23 mouse cellular contexts compared by ENCODE assay signal in the genomic region with DNA sequence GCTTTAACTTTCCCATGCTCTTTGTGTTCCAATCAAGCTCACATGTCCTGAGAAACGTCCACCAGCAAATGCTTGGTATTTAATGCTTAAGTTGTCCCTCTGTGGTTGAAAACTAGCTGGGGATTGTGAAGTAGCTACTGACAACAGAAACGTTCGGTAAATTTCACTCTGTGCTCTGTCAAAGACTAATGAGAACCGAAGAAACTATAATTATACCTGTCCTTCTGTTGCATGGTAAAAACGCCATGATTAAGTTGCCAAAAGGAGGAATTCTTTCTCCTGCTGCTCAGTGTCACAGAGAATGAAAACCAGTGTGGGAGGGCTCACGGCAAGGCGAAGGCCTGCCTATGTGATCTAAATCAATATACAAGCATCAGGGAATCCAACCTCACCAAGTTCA.
A peak's percentile ranks its signal among the peaks of the same experiment; 100 is the strongest.
DNase-seq lines count a peak whose midpoint lies in the region; ATAC-seq and TF ChIP-seq lines count a peak whose summit lies in the region.
"Had no signal": no experiment of that assay in that cellular context is flagged by ENCODE, and none has a peak within 500 bp of the region (broad histone marks: within the 10 kb centered on the region; RNA-seq: fewer than 3 reads in every experiment).

No protein-coding gene starts in this region.

- no peaks in the 10 kb centered on the region for H3K27me3 ChIP-seq in forebrain, postnatal 0 days (ENCODE audit: insufficient read depth, low read length)
- H3K27me3 ChIP-seq in forebrain, embryonic 15.5 days, result no peaks in the 10 kb centered on the region
- H3K27me3 ChIP-seq: embryonic facial prominence, embryonic 13.5 days; embryonic facial prominence, embryonic 15.5 days; forebrain, embryonic 13.5 days had no signal

- H3K36me3 ChIP-seq in forebrain, postnatal 0 days (ENCODE audit: insufficient read depth), result no peaks in the 10 kb centered on the region
- H3K36me3 ChIP-seq in forebrain, embryonic 15.5 days, result no peaks in the 10 kb centered on the region
- H3K36me3 ChIP-seq: embryonic facial prominence, embryonic 15.5 days; forebrain, embryonic 10.5 days had no signal

- no peak overlapping the region for H3K4me2 ChIP-seq in forebrain, postnatal 0 days (ENCODE audit: low read depth)
- no peak overlapping the region for H3K4me2 ChIP-seq in forebrain, embryonic 15.5 days (replicated peaks)
- H3K4me2 ChIP-seq: embryonic facial prominence, embryonic 13.5 days; embryonic facial prominence, embryonic 15.5 days; forebrain, embryonic 13.5 days had no signal

- no peak for DNase-seq in forebrain, postnatal 0 days
- DNase-seq in heart, adult 11 months, result peak; percentile 51
- no peak for DNase-seq in heart, adult 8-10 months (ENCODE audit: low spot score)
- peak; percentile 53 for DNase-seq in brain, adult 2 months (ENCODE audit: low read depth, low spot score)
- no peak for DNase-seq in gastrocnemius, postnatal 25 days
- DNase-seq in urinary bladder, postnatal 14 days (ENCODE audit: low spot score), result no peak
- DNase-seq: adrenal gland, adult 2 months; adrenal gland, postnatal 10 days; adrenal gland, postnatal 25 days; cerebellum, adult 11 months; cerebellum, adult 18-20 months; cerebellum, adult 8-10 months; cerebellum, adult 9-11 months; cerebellum, postnatal 14 days; cerebellum, postnatal 36 days; embryo, embryonic 11 days had no signal

- TF ChIP-seq CTCF in forebrain, postnatal 0 days (IDR thresholded peaks at IDR 0.05; ENCODE audit: low read depth), result no peak

- H3K4me1 ChIP-seq in forebrain, postnatal 0 days (ENCODE audit: insufficient read depth), result no peaks in the 10 kb centered on the region
- H3K4me1 ChIP-seq in forebrain, embryonic 15.5 days, result no peaks in the 10 kb centered on the region; the same call in 1 of the 2 replicates
- H3K4me1 ChIP-seq in brown adipose tissue, adult 24 weeks (ENCODE audit: control insufficient read depth, insufficient read depth, insufficient read length, low read length), result peaks cover 9% of the 10 kb centered on the region
- H3K4me1 ChIP-seq: embryonic facial prominence, embryonic 15.5 days; forebrain, embryonic 10.5 days; forebrain, embryonic 13.5 days had no signal

- no peak overlapping the region for H3K9ac ChIP-seq in forebrain, postnatal 0 days
- H3K9ac ChIP-seq in forebrain, embryonic 15.5 days (replicated peaks), result no peak overlapping the region
- H3K9ac ChIP-seq: embryonic facial prominence, embryonic 13.5 days; embryonic facial prominence, embryonic 15.5 days; forebrain, embryonic 13.5 days had no signal

- no peaks in the 10 kb centered on the region for H3K9me3 ChIP-seq in forebrain, postnatal 0 days (ENCODE audit: low read length)
- no peaks in the 10 kb centered on the region for H3K9me3 ChIP-seq in forebrain, embryonic 15.5 days
- H3K9me3 ChIP-seq: embryonic facial prominence, embryonic 13.5 days; embryonic facial prominence, embryonic 15.5 days; forebrain, embryonic 10.5 days; forebrain, embryonic 13.5 days had no signal

- no peak overlapping the region for H3K4me3 ChIP-seq in forebrain, postnatal 0 days (ENCODE audit: low read depth, low read length)
- H3K4me3 ChIP-seq in forebrain, embryonic 15.5 days, result no peak overlapping the region
- H3K4me3 ChIP-seq in brown adipose tissue, adult 24 weeks (ENCODE audit: insufficient read depth, low read depth, low read length), result no peak overlapping the region
- H3K4me3 ChIP-seq: embryonic facial prominence, embryonic 13.5 days; embryonic facial prominence, embryonic 15.5 days; erythroblast, embryonic 14.5 days; forebrain, embryonic 10.5 days; forebrain, embryonic 13.5 days had no signal

- H3K27ac ChIP-seq in forebrain, postnatal 0 days (ENCODE audit: low read depth, low read length), result no peak overlapping the region
- no peak overlapping the region for H3K27ac ChIP-seq in forebrain, embryonic 15.5 days (replicated peaks)
- peak overlapping the region; percentile 11; the same call in 1 of the 2 replicates for H3K27ac ChIP-seq in brown adipose tissue, adult 24 weeks (replicated peaks; ENCODE audit: low read depth, low read length)
- H3K27ac ChIP-seq: embryonic facial prominence, embryonic 13.5 days; embryonic facial prominence, embryonic 15.5 days; forebrain, embryonic 10.5 days; forebrain, embryonic 13.5 days had no signal

- 42% methylated on average over 7 of the region's 7 CpGs for WGBS in forebrain, postnatal 0 days
- 56% methylated on average over 7 of the region's 7 CpGs for WGBS in forebrain, embryonic 15.5 days

- ATAC-seq in forebrain, postnatal 0 days, result peak; percentile 23; the same call in 1 of the 2 replicates
- ATAC-seq in forebrain, embryonic 15.5 days (replicated peaks), result no peak
- ATAC-seq: forebrain, embryonic 13.5 days had no signal

Comparison
In these comparisons a context has a peak if more than half of its experiments do, and no peak if none do; other contexts are left out.
1. DNase-seq: peak in heart, adult 11 months (single experiment) and brain, adult 2 months (single experiment); none in forebrain, postnatal 0 days (single experiment), heart, adult 8-10 months (single experiment), gastrocnemius, postnatal 25 days (single experiment) and urinary bladder, postnatal 14 days (single experiment).